Mouse (Mus musculus) layer of hippocampus, postnatal 25 days (tissue): Measurements from ENCODE around the gene Scamp4. TPM values are rescaled to one million over a fixed set of nuclear protein-coding genes. Genes with fewer than 3 reads are reported as not detected.

Experiments
- microRNA-seq, 2 experiments: library from miRNA; unstranded; fragments of <30 nt; microRNA quantifications; one replicate each; pipeline ENCODE4 v1.2.0; 2021
- total RNA-seq, 2 experiments: library from RNA; stranded (reverse); gene quantifications; 2 replicates each; pipeline ENCODE4 v1.2.3; 2021

The Scamp4 gene
- total RNA-seq, 2 experiments from 2014 or later = 44.1 to 45.5 TPM

Small RNAs within 50 kb of the gene (microRNA-seq; reads per million reads assigned to microRNA genes)
- 1.8 to 2.4 reads per million in 2 experiments for gene Mir6912

Other genes starting within 250 kb of the Scamp4 start
- 10 to 100 TPM; 14.6 to 16.9 TPM for gene Plk5, start 246.4 kb upstream of the Scamp4 start, total RNA-seq
- 10 to 100 TPM; 18.9 to 19.3 TPM for gene Mex3d, start 215.2 kb upstream of the Scamp4 start, total RNA-seq
- gene Mbd3, start 203.3 kb upstream of the Scamp4 start, total RNA-seq = 100 to 1,000 TPM; 138 to 159 TPM
- gene Uqcr11, start 196.0 kb upstream of the Scamp4 start, total RNA-seq = 100 to 1,000 TPM; 520 to 551 TPM
- 10 to 100 TPM; 26.9 to 32.1 TPM for gene Tcf3, start 169.2 kb upstream of the Scamp4 start, total RNA-seq
- gene Onecut3, start 108.0 kb upstream of the Scamp4 start, total RNA-seq = not detected
- under 1 TPM; 0.19 to 0.47 TPM for gene Atp8b3, start 63.7 kb upstream of the Scamp4 start, total RNA-seq
- 10 to 100 TPM; 45.2 to 54.6 TPM for gene Rexo1, start 41.3 kb upstream of the Scamp4 start, total RNA-seq
- 10 to 100 TPM; 57.3 to 57.6 TPM for gene Klf16, start 25.6 kb upstream of the Scamp4 start, total RNA-seq
- gene Abhd17a, start 12.5 kb upstream of the Scamp4 start, total RNA-seq = 100 to 1,000 TPM; 184 to 192 TPM
- 1 to 10 TPM; 1.7 to 1.8 TPM for gene Adat3, start within 50 bp of the Scamp4 start, total RNA-seq
- gene Gm49322, start 3.1 kb downstream of the Scamp4 start, total RNA-seq = 1 to 10 TPM; 2.4 to 3.4 TPM
- 100 to 1,000 TPM; 208 to 236 TPM for gene Csnk1g2, start 20.0 kb downstream of the Scamp4 start, total RNA-seq
- 100 to 1,000 TPM; 103 to 107 TPM for gene Btbd2, start 54.2 kb downstream of the Scamp4 start, total RNA-seq
- 10 to 100 TPM; 45.0 to 50.9 TPM for gene Mknk2, start 75.2 kb downstream of the Scamp4 start, total RNA-seq
- 10 to 100 TPM; 13.0 to 13.6 TPM for gene Mob3a, start 99.1 kb downstream of the Scamp4 start, total RNA-seq
- 10 to 100 TPM; 46.4 to 61.7 TPM for gene Izumo4, start 99.3 kb downstream of the Scamp4 start, total RNA-seq
- 100 to 1,000 TPM; 128 to 143 TPM for gene Ap3d1, start 139.4 kb downstream of the Scamp4 start, total RNA-seq
- 10 to 100 TPM; 39.9 to 60.6 TPM for gene Dot1l, start 152.3 kb downstream of the Scamp4 start, total RNA-seq
- 10 to 100 TPM; 46.2 to 52.0 TPM for gene Sf3a2, start 195.3 kb downstream of the Scamp4 start, total RNA-seq
- 10 to 100 TPM; 63.6 to 71.6 TPM for gene Plekhj1, start 195.8 kb downstream of the Scamp4 start, total RNA-seq
- gene Amh, start 202.4 kb downstream of the Scamp4 start, total RNA-seq = 1 to 10 TPM; 2.3 to 3.2 TPM
- 1 to 10 TPM; 2.5 to 3.5 TPM for gene Jsrp1, start 210.6 kb downstream of the Scamp4 start, total RNA-seq
- 100 to 1,000 TPM; 491 to 550 TPM for gene Oaz1, start 223.8 kb downstream of the Scamp4 start, total RNA-seq
- gene Lingo3, start 241.2 kb downstream of the Scamp4 start, total RNA-seq = 10 to 100 TPM; 38.3 to 39.9 TPM